Mouse (Mus musculus) thymus, adult 2 months (tissue): Measurements from ENCODE around the gene Stim1. TPM values are rescaled to one million over a fixed set of nuclear protein-coding genes. Genes with fewer than 3 reads are reported as not detected.

Experiments
- DNase-seq: peaks from one replicate; pipeline ENCODE4 v3.0.0; 2021
- H3K27ac ChIP-seq: fragments of 200-500 bp; 2 replicates; pipeline ENCODE4 v1.5.1; 2012; ENCODE audit warnings: low read length, control low read depth; ENCODE audit not compliant: control insufficient read depth, insufficient read depth
- H3K27me3 ChIP-seq: fragments of 200-500 bp; 2 replicates; pipeline ENCODE4 v1.6.1; 2012; ENCODE audit warnings: mild to moderate bottlenecking, low read length, moderate library complexity, mixed read lengths; ENCODE audit not compliant: control insufficient read depth, insufficient read depth
- H3K36me3 ChIP-seq: fragments of 200-500 bp; 2 replicates; pipeline ENCODE4 v1.6.1; 2012; ENCODE audit warnings: mild to moderate bottlenecking, low read length, moderate library complexity; ENCODE audit not compliant: control insufficient read depth, insufficient read depth
- H3K4me1 ChIP-seq: fragments of 200-500 bp; replicated peaks from 2 replicates; pipeline ENCODE4 v1.6.1; 2012; ENCODE audit warnings: low read length; ENCODE audit not compliant: control insufficient read depth, insufficient read depth
- H3K4me3 ChIP-seq: fragments of 200-500 bp; 2 replicates; pipeline ENCODE4 v1.5.1; 2012; ENCODE audit warnings: mild to moderate bottlenecking, low read length, control low read depth, moderate library complexity; ENCODE audit not compliant: control insufficient read depth, insufficient read depth
- CTCF ChIP-seq: fragments of 200-500 bp; IDR thresholded peaks from 2 replicates; pipeline ENCODE4 v1.5.1; 2012; ENCODE audit warnings: mild to moderate bottlenecking, control low read depth, low read length, moderate library complexity, borderline replicate concordance; ENCODE audit not compliant: control insufficient read depth, poor library complexity, insufficient read depth; ENCODE audit errors: extremely low read depth
- POLR2A ChIP-seq: fragments of 200-500 bp; IDR thresholded peaks from 2 replicates; pipeline ENCODE4 v1.6.1; 2012; ENCODE audit warnings: mild to moderate bottlenecking, low read length, control low read depth, moderate library complexity; ENCODE audit not compliant: control insufficient read depth, poor library complexity, insufficient read depth; ENCODE audit errors: extremely low read depth
- WGBS: fragments of 180-500 bp; shearing (Covaris S2); methylation state at CpG from one replicate; pipeline ENCODE4 v1.1.7; 2018; 5-methylcytosine and 5-hydroxymethylcytosine counted together
- polyA plus RNA-seq: library from polyadenylated mRNA; depleted of rRNA; stranded (reverse); fragments of >200 nt; gene quantifications from 2 replicates; pipeline ENCODE4 v1.2.3, GENCODE M21; 2012

Stim1 gene
- polyA plus RNA-seq, 1 experiment: 98.6 TPM

- peaks cover 11% of the 10 kb centered on the region for H3K36me3 ChIP-seq
- H3K4me1 ChIP-seq: 0 out of 2 replicates have a peak, but pooled peaks cover 2% of the 10 kb centered on the region
- TF ChIP-seq POLR2A (0 out of 2 replicates have a peak, but pooled peaks have one; percentile 33), CTCF (no peak)
- WGBS: under 1% methylated on average over 54 of the region's 56 CpGs
- peak; percentile 92 for DNase-seq
- peak within 1 kb of the TSS; percentile 97 for H3K4me3 ChIP-seq
- H3K27ac ChIP-seq: no peak within 1 kb of the TSS
- H3K27me3 ChIP-seq: no peaks in the 10 kb centered on the region
These were observed 174.2 kb downstream of the Stim1 start, which contains the start of gene Rrm1 for GRCm38 (mm10) chr7:102441657-102442391. Rrm1 (plus strand) TSS chr7:102441695.

DNA sequence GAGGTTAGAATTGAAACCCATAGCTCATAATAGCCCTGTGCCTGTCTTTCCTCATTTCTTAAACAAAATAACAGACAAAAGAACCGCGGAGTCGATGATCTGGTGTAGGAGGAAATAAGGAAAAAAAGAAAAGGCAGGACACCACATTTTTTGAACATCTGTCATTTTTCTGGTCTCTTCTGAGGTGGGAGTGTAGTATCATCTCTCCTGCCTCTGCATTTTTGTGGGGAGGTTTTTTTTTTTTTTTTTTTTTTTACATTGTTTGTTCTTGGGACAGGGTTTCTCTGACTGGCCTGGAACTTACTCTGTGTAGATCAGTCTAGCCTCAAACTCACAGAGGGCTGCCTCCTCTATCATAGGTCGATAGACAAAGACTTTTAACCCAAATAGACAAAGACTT is 174.8 kb downstream of the Stim1 start:
- 1% methylated on average over 4 of the region's 4 CpGs for WGBS
- TF ChIP-seq CTCF (no peak), POLR2A (no peak)
- no peaks in the 10 kb centered on the region for H3K27me3 ChIP-seq
- DNase-seq: no peak
- H3K4me1 ChIP-seq: 0 out of 2 replicates have a peak, but pooled peaks cover 2% of the 10 kb centered on the region
- H3K27ac ChIP-seq: no peak overlapping the region
- peaks cover 14% of the 10 kb centered on the region for H3K36me3 ChIP-seq
- H3K4me3 ChIP-seq: peak overlapping the region; percentile 97

DNA sequence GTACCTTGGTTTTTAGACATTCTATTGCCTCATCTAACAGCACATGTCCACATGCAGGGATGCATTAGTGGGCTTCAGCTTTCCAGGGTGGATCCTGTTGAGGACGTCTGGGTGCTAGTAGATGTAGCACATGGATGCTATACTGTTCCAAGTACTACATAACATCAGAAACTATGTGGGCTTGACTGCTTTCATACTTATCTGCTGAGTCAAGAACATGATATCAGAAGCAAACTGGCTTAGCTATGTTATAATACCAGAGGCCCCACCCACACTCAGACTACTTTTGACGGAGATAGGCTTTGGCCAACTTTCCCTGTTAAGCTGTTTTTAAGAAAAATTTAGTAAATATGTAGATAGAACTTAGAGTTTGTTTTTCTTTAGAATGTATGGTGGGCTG is 176.7 kb downstream of the Stim1 start:
- TF ChIP-seq CTCF: no peak
- no peaks in the 10 kb centered on the region for H3K27me3 ChIP-seq
- H3K4me3 ChIP-seq: no peak overlapping the region
- H3K27ac ChIP-seq: no peak overlapping the region
- WGBS: 96% methylated on average over 2 of the region's 2 CpGs
- 0 out of 2 replicates have a peak, but pooled peaks cover 2% of the 10 kb centered on the region for H3K4me1 ChIP-seq
- no peak for DNase-seq
- H3K36me3 ChIP-seq: peaks cover 32% of the 10 kb centered on the region

DNA sequence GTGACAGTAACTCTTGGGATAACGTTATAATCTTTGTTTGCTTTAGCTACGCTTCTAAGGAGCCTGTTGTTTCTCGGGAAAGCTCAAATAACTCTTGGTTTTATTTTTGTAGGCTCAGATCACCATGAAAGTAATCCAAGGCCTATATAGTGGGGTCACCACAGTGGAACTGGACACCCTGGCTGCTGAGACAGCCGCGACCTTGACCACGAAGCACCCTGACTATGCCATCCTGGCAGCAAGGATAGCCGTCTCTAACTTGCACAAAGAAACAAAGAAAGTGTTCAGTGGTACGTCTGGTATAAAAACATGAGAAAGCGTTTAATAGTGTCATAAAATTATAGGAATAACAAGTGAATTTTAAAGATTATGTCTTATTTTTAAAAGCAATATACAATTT is 178.8 kb downstream of the Stim1 start:
- no peak for DNase-seq
- no peak for TF ChIP-seq CTCF
- no peak for TF ChIP-seq POLR2A
- H3K36me3 ChIP-seq: peaks cover 51% of the 10 kb centered on the region
- H3K27me3 ChIP-seq: no peaks in the 10 kb centered on the region
- 96% methylated on average over 9 of the region's 9 CpGs for WGBS
- H3K4me3 ChIP-seq: no peak overlapping the region
- H3K27ac ChIP-seq: no peak overlapping the region
- 0 out of 2 replicates have a peak, but pooled peaks cover 2% of the 10 kb centered on the region for H3K4me1 ChIP-seq

- no peak for TF ChIP-seq CTCF
- no peak for TF ChIP-seq POLR2A
- Histone ChIP-seq H3K4me1 (no peaks in the 10 kb centered on the region), H3K36me3 (peaks cover 87% of the 10 kb centered on the region), H3K27ac (no peak overlapping the region), H3K27me3 (no peaks in the 10 kb centered on the region), H3K4me3 (no peak overlapping the region)
- DNase-seq: no peak
- 83% methylated on average over 5 of the region's 5 CpGs for WGBS
These were observed 191.2 kb downstream of the Stim1 start for GRCm38 (mm10) chr7:102458618-102459380.

GRCm38 (mm10) chr7:102467566-102467965 is 200.0 kb downstream of the Stim1 start:
- no peaks in the 10 kb centered on the region for H3K27me3 ChIP-seq
- no peak for DNase-seq
- H3K36me3 ChIP-seq: peaks cover 69% of the 10 kb centered on the region
- no peak overlapping the region for H3K4me3 ChIP-seq
- no peak overlapping the region for H3K27ac ChIP-seq
- TF ChIP-seq POLR2A (no peak), CTCF (no peak)
- WGBS: 97% methylated on average over 8 of the region's 8 CpGs
- H3K4me1 ChIP-seq: no peaks in the 10 kb centered on the region

DNA sequence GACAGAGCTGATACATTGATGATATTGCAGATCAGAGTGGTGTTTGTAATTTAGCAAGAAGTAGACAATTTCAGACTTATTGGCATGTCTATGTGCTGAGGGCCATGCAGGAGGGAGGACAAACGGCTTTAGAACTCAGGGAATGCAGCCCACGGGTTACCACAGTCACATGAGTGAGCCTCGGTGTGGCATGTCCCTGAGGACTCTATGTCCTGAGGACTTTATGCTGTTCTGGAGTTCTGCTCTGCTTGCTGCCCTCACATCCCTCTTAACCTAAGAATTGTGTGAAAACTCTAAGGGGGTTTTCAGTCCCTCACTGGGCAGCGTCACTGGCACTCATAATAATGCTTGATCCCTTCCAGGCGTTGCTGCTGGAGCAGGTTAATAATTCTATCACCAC is 205.1 kb downstream of the Stim1 start:
- no peak overlapping the region for H3K4me3 ChIP-seq
- peaks cover 22% of the 10 kb centered on the region for H3K36me3 ChIP-seq
- no peak for TF ChIP-seq POLR2A
- TF ChIP-seq CTCF: no peak
- 83% methylated on average over 5 of the region's 5 CpGs for WGBS
- H3K4me1 ChIP-seq: no peaks in the 10 kb centered on the region
- no peak overlapping the region for H3K27ac ChIP-seq
- no peaks in the 10 kb centered on the region for H3K27me3 ChIP-seq
- DNase-seq: no peak
